Mouse (Mus musculus): ENCODE data around the gene Il12rb1. TPM values are rescaled to one million over a fixed set of nuclear protein-coding genes. Genes with fewer than 3 reads are reported as not detected.

The Il12rb1 gene
- polyA plus RNA-seq, 1 experiment, result 53.4 TPM

GRCm38 (mm10) chr8:70764026-70764425, 44.2 kb upstream of the Il12rb1 start:
- H3K4me1 ChIP-seq (replicated peaks; ENCODE audit: control insufficient read depth, insufficient read depth, low read length), result peaks cover 32% of the 10 kb centered on the region
- no peaks in the 10 kb centered on the region for H3K36me3 ChIP-seq (ENCODE audit: control insufficient read depth, insufficient read depth, low read length)
- no peak for DNase-seq
- H3K27me3 ChIP-seq (ENCODE audit: control insufficient read depth, insufficient read depth, low read length), result no peaks in the 10 kb centered on the region
- WGBS, result 95% methylated on average over 8 of the region's 8 CpGs
- TF ChIP-seq POLR2A (IDR thresholded peaks at IDR 0.05; ENCODE audit: control insufficient read depth, extremely low read depth, insufficient read depth, low read length, poor library complexity) (no peak), CTCF (IDR thresholded peaks at IDR 0.05; ENCODE audit: borderline replicate concordance, control insufficient read depth, extremely low read depth, insufficient read depth, low read length, poor library complexity) (no peak)
- H3K4me3 ChIP-seq (ENCODE audit: control insufficient read depth, insufficient read depth, low read length), result no peak overlapping the region
- no peak overlapping the region for H3K27ac ChIP-seq (ENCODE audit: control insufficient read depth, insufficient read depth, low read length)

- Histone ChIP-seq H3K4me1 (replicated peaks; ENCODE audit: control insufficient read depth, insufficient read depth, low read length) (peaks cover 34% of the 10 kb centered on the region), H3K27ac (ENCODE audit: control insufficient read depth, insufficient read depth, low read length) (no peak overlapping the region), H3K4me3 (ENCODE audit: control insufficient read depth, insufficient read depth, low read length) (no peak overlapping the region), H3K36me3 (ENCODE audit: control insufficient read depth, insufficient read depth, low read length) (no peaks in the 10 kb centered on the region), H3K27me3 (ENCODE audit: control insufficient read depth, insufficient read depth, low read length) (no peaks in the 10 kb centered on the region)
- TF ChIP-seq CTCF (IDR thresholded peaks at IDR 0.05; ENCODE audit: borderline replicate concordance, control insufficient read depth, extremely low read depth, insufficient read depth, low read length, poor library complexity) (no peak), POLR2A (IDR thresholded peaks at IDR 0.05; ENCODE audit: control insufficient read depth, extremely low read depth, insufficient read depth, low read length, poor library complexity) (no peak)
- WGBS, result 91% methylated on average over 13 of the region's 13 CpGs
- DNase-seq, result no peak
Measured at GRCm38 (mm10) chr8:70764676-70765075, 43.6 kb upstream of the Il12rb1 start.

GRCm38 (mm10) chr8:70765329-70765728, 42.9 kb upstream of the Il12rb1 start:
- Histone ChIP-seq H3K4me3 (ENCODE audit: control insufficient read depth, insufficient read depth, low read length) (no peak overlapping the region), H3K36me3 (ENCODE audit: control insufficient read depth, insufficient read depth, low read length) (no peaks in the 10 kb centered on the region), H3K4me1 (replicated peaks; ENCODE audit: control insufficient read depth, insufficient read depth, low read length) (peaks cover 30% of the 10 kb centered on the region), H3K27me3 (ENCODE audit: control insufficient read depth, insufficient read depth, low read length) (no peaks in the 10 kb centered on the region), H3K27ac (ENCODE audit: control insufficient read depth, insufficient read depth, low read length) (peak overlapping the region; percentile 63)
- TF ChIP-seq POLR2A (IDR thresholded peaks at IDR 0.05; ENCODE audit: control insufficient read depth, extremely low read depth, insufficient read depth, low read length, poor library complexity) (no peak), CTCF (IDR thresholded peaks at IDR 0.05; ENCODE audit: borderline replicate concordance, control insufficient read depth, extremely low read depth, insufficient read depth, low read length, poor library complexity) (no peak)
- DNase-seq, result no peak
- WGBS, result 51% methylated on average over 9 of the region's 9 CpGs

GRCm38 (mm10) chr8:70765838-70766570, 42.2 kb upstream of the Il12rb1 start:
- 3% methylated on average over 34 of the region's 34 CpGs for WGBS
- 0 out of 2 replicates have a peak, but pooled peaks have one; percentile 27 for TF ChIP-seq POLR2A (IDR thresholded peaks at IDR 0.05; ENCODE audit: control insufficient read depth, extremely low read depth, insufficient read depth, low read length, poor library complexity)
- TF ChIP-seq CTCF (IDR thresholded peaks at IDR 0.05; ENCODE audit: borderline replicate concordance, control insufficient read depth, extremely low read depth, insufficient read depth, low read length, poor library complexity), result peak; percentile 30; the same call in 1 of the 2 replicates
- Histone ChIP-seq H3K27me3 (ENCODE audit: control insufficient read depth, insufficient read depth, low read length) (no peaks in the 10 kb centered on the region), H3K4me1 (replicated peaks; ENCODE audit: control insufficient read depth, insufficient read depth, low read length) (peaks cover 29% of the 10 kb centered on the region), H3K4me3 (ENCODE audit: control insufficient read depth, insufficient read depth, low read length) (peak overlapping the region; percentile 46), H3K27ac (ENCODE audit: control insufficient read depth, insufficient read depth, low read length) (peak overlapping the region; percentile 63), H3K36me3 (ENCODE audit: control insufficient read depth, insufficient read depth, low read length) (no peaks in the 10 kb centered on the region)
- peak; percentile 78 for DNase-seq

GRCm38 (mm10) chr8:70766571-70767440, 41.4 kb upstream of the Il12rb1 start:
- Histone ChIP-seq H3K4me3 (ENCODE audit: control insufficient read depth, insufficient read depth, low read length) (peak overlapping the region; percentile 46), H3K27me3 (ENCODE audit: control insufficient read depth, insufficient read depth, low read length) (no peaks in the 10 kb centered on the region), H3K4me1 (replicated peaks; ENCODE audit: control insufficient read depth, insufficient read depth, low read length) (peaks cover 29% of the 10 kb centered on the region), H3K36me3 (ENCODE audit: control insufficient read depth, insufficient read depth, low read length) (no peaks in the 10 kb centered on the region), H3K27ac (ENCODE audit: control insufficient read depth, insufficient read depth, low read length) (peak overlapping the region; percentile 63; the same call in 1 of the 2 replicates)
- TF ChIP-seq POLR2A (IDR thresholded peaks at IDR 0.05; ENCODE audit: control insufficient read depth, extremely low read depth, insufficient read depth, low read length, poor library complexity), result no peak
- no peak; the same call in 1 of the 2 replicates for TF ChIP-seq CTCF (IDR thresholded peaks at IDR 0.05; ENCODE audit: borderline replicate concordance, control insufficient read depth, extremely low read depth, insufficient read depth, low read length, poor library complexity)
- WGBS, result 32% methylated on average over 21 of the region's 21 CpGs
- DNase-seq, result no peak

- WGBS, result 91% methylated on average over 6 of the region's 6 CpGs
- H3K27ac ChIP-seq (ENCODE audit: control insufficient read depth, insufficient read depth, low read length), result peak overlapping the region; percentile 12; the same call in 1 of the 2 replicates
- DNase-seq, result no peak
- H3K27me3 ChIP-seq (ENCODE audit: control insufficient read depth, insufficient read depth, low read length), result no peaks in the 10 kb centered on the region
- no peak overlapping the region for H3K4me3 ChIP-seq (ENCODE audit: control insufficient read depth, insufficient read depth, low read length)
- no peaks in the 10 kb centered on the region for H3K36me3 ChIP-seq (ENCODE audit: control insufficient read depth, insufficient read depth, low read length)
- TF ChIP-seq CTCF (IDR thresholded peaks at IDR 0.05; ENCODE audit: borderline replicate concordance, control insufficient read depth, extremely low read depth, insufficient read depth, low read length, poor library complexity) (no peak), POLR2A (IDR thresholded peaks at IDR 0.05; ENCODE audit: control insufficient read depth, extremely low read depth, insufficient read depth, low read length, poor library complexity) (no peak)
- peaks cover 29% of the 10 kb centered on the region for H3K4me1 ChIP-seq (replicated peaks; ENCODE audit: control insufficient read depth, insufficient read depth, low read length)
Measured at GRCm38 (mm10) chr8:70767503-70767902, 40.7 kb upstream of the Il12rb1 start.

All from thymus, adult 2 months (tissue).